Mouse (Mus musculus) layer of hippocampus, postnatal 14 days (tissue): ENCODE results near the gene Oat. TPM values are rescaled to one million over a fixed set of nuclear protein-coding genes. Genes with fewer than 3 reads are reported as not detected.

Experiments
- DNase-seq, 2 experiments: peaks; one replicate each; pipeline ENCODE4 v3.0.0; 2021 to 2022; ENCODE audit warnings: low spot score in 2 of 2, mixed read lengths in 1 of 2
- total RNA-seq, 2 experiments: library from RNA; stranded (reverse); gene quantifications; 2 replicates each; pipeline ENCODE4 v1.2.3; 2021

Oat gene
- total RNA-seq, 2 experiments from 2014 or later, result 67.5 to 72.9 TPM

DNA sequence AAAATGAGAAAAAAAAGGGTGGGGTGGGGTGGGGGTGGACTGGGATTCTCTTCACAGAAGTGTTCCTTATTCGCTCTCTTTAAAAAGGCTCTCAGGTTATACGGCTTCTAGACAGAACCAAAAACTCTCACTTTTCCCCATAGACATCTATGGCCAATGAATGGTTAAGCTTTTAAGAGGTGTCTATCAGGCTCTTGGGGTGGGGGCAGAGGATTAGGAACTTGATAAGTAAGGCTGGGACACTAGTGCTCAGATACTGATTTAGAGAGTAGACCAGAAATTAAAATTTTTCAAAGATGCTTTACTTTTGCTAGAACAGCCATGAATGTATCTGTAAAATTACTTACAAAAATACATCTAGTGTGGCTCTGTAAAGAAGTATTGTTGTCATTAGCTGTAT is 18.1 kb upstream of the Oat start:
- no peak for DNase-seq

DNA sequence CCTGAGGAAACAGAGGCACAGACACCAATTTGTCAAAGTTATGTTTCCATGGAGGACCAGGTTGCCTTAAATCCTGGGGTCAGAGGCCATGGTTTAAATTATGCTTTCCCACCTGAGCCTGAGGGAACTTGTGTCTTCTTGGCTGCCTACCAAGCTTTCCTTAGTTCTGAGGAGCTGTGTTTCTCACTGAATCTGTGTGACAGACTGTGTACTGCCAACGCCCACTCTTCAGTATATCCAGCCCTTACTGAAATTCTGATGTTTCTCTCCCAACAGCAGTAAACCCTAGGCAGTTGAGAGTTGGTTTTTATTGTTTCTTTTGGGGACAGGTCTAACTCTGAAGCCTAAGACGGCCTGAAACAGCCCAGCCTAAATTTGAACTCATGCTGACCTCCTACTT is 17.6 kb upstream of the Oat start:
- DNase-seq, result no peak

DNA sequence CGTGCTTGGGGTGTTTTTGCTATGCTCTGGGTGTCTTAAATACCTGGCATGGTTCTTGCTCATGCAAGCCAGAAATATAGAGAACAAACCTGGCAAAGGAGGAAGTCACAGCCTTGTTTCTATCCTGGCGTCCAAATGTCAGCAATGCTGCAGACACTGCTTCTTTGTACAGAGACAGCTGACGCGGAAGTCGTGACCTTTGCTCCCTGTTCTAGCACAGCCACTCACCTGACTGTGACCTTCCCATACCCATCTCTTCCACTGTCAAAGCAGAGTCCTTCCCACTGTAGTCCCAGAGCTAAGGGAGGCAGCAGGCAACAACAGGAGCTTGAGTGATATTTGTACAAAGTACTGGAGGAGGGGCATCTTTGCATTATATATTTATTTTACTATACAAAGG is 13.4 kb upstream of the Oat start:
- DNase-seq, result no peak

DNA sequence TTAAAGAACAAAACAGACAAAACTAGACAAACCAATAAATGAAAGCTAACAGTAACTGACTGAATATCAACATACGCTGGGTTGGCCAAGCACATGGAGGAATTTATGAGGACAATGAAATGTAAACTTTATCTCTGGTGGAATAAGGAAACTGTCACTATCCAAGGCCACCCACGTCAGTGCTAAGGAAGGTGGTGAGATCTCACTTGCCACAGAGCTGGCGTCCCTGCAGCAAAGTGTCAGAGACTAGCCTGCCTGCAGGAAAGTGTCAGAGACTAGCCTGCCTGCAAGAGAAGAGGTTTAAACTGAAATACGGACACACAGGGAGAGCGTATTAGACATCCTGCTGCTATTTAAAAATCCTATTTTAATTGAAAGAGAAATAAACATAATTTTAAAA is 11.0 kb upstream of the Oat start:
- DNase-seq, result no peak

DNA sequence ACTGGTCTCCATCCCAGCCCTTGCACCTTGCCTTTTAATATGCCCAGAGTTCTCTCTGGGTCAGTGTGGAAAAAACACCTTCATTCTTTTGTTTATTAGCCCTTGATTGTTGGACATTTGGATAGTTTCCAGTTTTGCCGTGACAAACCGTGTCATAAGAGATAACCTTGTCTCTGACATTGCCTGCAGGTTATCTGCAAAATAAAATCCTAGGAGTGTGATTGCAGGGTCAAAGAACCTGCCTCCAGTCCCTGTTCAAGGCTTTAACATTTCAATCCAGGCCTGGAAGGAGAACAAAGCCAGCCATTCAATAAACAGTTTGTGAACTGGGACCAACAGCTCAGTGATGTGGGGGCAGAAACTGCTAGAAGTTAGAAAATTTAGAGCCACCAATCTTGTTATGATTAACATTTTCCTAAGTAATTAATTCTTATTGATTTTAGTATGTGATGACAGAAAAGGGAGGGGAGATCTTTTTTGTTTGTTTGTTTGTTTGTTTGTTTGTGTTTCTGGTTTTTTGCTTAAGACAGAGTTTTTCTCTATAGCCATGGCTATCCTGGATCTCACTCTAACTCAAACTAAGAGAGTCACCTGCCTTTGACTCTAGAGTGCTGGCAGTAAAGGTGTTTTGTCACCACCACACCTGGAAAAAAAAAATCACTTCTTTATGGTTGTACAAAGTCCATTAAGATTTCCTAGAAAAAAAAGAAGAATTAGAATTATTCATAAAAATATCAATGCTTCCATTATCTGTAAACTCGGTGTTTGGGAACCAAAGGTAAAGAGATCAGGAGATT is 9.7 kb upstream of the Oat start:
- no peak for DNase-seq

DNA sequence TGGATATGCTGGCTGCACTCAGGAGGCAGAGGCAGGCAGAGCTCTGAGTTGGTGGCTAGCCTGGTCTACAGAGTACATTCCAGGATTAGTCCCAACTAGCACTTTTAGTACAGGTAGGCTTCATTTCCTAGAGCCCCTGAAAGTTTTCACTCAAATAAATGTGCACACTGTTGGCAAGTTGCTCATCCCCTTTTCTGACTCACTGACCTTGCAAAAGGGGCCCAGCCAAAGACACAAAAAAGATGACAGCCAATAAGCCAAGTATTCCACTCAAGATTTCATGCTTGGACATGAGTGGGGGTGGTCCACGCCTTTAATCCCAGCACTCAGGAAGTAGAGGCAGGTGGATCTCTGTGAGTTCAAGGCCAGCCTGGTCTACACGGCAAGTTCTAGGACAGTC is 5.2 kb upstream of the Oat start:
- no peak for DNase-seq

DNA sequence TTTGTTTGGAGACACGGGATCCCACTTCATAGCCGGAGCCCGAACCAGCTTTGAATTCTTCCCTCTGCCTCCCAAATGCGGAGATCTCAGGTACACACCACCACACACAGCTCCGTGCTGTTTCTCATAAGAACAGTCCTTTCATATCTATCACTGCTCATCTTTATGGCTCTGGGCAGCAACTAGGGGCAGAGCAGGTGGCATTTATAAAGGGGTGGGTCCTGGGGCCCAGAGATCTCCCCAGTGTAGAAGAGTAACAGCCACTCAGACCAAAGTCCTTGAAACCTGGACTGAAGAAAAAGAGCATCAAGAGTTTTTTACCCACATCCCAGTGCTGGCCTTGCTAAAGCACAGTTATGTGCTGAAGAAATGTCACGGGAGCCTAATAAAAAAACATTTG is 4.3 kb upstream of the Oat start:
- no peak for DNase-seq

DNA sequence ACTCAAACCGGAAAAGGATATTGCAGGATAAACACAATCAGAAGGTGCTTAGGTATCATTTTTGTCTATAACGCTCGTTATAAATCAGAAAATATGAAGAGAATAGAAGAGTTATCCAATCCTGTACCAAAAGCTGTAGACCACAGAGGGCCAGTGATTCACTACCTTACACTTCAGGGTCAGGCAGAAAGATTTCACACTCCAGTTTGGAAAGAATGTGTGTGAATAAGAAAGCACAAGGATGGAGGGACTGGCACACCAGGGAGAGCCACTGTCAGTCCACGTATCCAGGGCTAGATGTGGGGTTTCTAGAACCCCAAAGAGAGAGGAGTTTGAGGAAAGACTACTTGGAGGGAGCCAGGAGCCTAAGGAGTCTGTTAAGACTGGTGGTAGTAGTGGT is 693 bp upstream of the Oat start:
- DNase-seq, result no peak

DNA sequence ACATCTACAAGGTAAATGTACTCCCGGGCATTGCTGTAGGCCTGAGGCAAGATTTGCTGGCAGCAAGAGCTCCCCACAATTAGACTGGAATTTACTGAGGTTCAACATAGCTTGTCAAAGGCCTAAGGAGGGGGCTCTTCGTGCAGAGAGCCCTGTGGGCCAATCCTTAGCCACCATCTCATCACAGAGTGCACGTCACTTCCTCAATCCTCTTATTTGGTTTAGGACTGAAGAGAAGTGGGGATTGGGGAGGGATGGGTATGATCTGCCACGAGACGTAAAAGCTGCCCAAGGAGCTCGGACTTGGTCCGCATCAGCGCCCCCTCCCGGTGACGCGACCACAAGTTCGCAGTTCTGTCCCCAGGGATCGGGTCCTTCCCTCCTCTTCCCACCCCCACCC is 575 bp downstream of the Oat start:
- DNase-seq, result peak; percentile 74 to 85

DNA sequence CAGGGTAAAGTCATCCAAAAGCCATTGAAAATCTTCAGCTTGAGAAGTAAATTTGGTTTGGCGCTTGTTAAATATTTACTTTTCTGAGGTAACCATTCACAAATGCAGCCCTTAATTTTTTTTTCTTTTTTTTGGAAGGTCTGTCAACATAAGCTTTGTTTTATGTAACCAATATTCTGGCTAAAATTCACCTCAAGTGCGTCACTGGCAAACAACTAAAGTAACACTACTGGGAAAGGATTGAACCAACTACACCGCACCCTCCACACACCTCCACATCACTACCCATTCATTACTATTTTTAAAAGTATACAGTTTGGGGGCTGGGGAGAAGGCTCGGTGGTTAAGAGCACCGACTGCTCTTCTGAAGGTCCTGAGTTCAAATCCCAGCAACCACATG is 1.6 kb downstream of the Oat start:
- DNase-seq, result no peak

DNA sequence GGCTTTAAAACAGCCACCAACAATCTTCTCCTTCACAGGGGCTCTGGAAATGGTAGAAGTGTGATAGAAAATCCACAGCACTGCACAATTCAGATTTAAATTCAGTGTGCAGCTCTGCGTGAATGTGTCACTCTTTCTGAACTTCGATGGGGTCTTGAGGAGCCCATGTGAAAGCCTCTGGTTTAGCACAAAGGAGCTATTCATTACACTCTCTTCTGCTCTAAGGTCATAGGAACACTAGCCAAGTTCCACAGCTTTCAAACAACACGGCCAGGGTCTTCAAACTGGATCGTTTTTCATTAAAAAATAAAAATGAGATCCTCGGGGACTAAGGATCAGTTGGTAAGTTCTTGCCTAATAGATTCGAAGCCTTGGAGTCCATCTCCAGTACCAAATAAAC is 3.0 kb downstream of the Oat start:
- DNase-seq, result peak in 1 of 2 experiments; percentile 32

DNA sequence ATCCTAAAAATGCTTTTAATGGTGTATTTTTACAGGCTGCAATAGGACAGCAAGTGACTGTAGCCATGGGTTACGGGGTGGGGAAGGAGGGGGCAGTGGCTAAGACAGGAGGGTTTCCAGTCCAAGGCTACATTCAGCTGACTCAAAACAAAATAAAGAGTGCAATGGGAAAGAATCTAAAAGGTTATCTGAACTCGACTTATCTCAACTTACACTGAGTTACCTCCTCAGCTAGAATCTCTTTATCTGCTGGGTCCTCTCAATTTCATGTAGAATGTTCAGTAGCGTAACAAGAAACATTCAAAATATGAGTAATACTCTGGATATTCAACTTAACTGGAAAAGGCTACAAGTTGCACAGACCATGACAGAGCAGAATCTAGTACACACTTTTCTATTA is 3.5 kb downstream of the Oat start:
- DNase-seq, result no peak

DNA sequence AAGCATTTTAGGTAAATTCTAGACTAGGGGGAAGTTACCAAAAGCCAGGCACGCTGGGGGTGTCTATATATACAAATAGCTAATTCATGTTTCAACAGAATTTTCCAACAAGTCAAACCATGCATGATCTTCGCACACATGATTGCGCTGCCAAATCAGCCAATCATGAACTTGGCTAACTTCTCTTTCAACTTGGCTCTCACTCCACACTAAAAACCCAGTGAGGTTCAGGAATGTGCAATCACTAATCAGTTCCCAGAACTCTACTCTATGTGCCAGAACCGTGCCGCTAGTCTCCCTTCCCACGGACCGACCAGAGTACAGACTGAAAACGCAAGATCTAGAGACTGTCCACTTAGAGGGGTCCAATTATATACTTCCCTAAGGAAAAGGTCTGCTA is 4.7 kb downstream of the Oat start:
- no peak for DNase-seq

DNA sequence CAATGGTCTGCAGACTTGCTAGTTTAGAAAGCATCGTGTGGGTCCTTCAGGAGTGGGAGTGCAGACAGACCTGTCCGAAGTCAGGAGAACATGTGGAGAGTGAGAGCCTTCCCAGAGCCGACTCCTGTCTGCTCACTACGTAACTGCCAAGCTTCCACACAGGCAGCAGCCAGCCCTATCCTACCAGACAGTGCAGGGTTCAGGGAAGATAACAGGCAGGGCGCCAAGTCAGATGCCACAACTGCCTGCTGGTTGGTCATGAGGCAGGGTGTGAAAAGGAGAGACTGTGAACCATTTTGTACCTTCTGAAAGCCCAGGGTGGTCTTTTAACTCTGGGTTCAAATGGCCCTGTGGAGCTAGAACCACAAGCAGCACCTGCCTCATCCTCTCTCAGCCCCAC is 6.1 kb downstream of the Oat start:
- no peak for DNase-seq

DNA sequence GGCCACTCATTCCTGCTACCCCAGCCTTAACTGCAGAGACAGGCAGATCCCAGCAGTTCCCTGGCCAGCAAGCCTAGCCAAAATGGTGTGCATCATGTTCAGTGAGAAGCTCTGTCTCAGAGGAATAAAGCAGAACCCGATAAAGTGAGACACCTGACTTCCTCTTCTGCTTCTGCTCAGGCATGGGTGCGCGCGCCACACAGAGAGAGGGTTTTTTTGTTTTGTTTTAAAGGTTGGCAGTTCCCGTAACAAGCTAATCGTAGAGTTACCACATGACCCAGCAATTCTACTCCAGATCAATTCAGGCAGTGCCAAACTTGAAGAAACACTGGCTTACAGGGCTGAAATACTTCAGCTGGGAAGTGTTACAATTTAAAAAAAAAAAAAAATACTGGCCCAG is 7.4 kb downstream of the Oat start:
- DNase-seq, result peak in 1 of 2 experiments; percentile 44

DNA sequence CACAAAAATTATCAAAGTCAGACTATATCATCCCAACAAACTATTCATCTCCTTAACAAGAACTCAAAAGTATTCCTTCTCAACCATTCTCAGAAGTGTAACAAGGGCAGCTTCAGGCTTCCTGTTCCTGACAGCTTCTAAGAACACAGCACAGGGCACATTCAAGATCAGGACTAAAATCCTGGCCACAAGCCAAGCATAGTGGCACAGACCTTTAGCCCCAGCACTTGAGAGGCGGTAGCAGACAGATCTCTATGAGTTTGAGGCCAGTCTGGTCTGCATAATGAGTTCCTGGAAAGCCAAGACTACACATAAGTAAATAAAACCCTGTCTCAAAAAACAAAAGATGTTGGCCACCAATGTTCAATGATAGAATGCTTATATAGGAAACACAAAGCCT is 10.4 kb downstream of the Oat start:
- DNase-seq, result no peak

DNA sequence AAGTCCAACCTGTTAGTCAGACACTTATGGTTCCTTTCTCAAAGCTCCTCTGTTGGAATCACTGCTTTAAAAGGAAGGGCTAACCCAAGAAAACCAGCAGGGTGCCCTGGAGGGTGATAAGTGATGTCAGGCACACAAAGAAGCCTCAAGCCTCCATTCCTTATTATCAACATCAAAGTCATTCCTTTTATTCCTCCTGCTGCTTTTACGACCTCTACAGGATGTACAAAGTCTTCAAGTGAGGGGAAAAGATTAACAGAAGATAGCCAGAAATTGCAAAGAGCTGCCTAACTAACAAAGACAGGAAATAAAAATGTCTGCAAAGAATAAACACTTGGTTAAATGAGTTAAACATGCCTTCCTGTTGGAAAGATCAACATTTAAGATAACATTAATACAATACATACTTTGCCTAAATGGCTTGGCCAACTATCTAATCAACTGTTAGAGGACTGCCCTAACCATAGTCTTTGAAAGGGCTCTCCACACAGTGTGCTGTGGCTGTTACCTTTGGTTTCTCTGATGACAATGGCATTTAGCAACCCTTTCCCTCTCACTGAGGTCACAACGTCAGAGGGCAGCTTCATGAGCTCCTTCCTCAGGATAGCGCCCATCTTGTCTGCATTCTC is 16.9 kb downstream of the Oat start:
- no peak for DNase-seq

DNA sequence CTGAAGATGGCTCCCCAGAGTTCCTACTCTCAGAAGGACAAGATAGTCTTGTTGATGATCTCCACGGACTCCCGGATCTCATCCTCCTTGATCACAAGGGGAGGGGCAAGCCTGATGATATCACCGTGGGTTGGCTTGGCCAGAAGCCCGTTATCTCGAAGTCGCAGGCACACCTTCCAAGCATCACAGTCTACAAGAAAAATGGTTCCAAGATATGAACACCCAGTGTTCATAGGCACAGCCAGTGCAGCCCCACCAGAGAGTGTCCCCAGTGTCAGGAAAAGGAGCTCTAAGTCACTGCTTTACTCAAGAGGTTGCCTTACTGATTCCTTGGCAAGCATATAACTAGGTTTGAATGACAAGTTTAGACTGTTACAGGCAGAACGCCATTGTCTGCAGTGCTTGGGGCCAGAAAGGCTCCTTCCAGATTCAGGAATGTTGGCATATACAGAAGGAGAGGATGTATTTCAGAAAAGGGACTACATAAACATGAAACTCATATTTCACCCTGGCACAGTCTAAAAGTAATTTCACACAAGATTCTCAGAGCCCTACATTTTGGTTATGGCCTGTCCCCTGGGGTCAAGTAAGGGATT is 18.0 kb downstream of the Oat start:
- no peak for DNase-seq

DNA sequence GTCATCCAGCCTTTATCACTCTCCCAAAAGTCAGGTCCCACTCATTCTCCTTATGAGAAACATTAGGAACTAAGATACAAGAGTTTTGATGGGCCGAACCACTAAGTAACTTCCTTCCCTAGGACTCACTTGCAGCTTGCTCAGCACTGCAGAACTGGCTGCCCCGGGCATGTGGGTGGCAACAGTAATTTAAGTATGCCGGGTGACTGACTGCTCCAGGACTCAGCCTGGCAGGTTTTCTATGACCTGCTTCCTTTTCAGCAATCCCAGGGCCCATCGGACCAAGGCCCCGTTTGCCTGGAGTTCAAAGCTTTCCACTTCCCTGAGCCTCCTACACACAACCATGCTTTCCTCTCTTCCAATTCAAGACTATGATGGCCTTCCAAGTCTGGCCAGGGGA is 19.6 kb downstream of the Oat start:
- DNase-seq, result no peak

DNA sequence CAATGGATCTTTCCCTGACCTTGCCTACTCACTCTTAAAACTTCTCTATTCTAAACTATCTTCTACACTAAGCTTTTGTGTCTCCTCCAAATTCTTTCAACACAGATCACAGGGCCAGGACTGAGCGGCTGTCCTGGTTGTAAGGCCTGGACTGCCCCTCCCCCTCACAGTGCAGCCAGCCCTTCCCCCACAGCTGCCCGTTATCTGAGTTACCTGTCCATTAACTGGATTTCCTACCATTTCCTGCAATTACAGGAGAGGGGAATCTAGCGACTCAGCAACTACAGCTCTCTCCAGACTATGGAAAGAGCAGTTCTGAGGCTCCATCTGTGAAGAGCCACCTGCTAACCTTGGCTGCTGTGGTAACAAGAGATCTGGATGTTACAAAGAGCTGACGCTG is 20.3 kb downstream of the Oat start:
- no peak for DNase-seq

DNA sequence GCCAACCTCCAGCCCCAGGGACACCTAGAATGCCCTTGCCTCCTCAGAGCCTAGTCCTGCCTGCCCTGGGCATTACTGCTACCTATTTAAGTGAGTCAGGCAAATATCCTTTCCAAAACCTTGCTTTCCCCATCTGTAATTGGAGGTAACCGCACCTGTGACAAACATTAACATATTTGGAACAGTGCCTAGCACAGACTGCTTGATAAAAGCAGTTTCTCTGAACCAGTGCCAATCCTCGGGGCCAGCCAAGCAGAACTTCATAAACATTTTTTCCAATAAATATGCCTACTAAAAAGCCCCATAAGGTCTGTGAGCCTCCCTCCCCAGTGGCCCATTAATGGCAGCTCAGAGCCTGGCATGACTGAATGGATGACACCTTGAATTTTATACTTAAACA is 22.1 kb downstream of the Oat start:
- DNase-seq, result no peak

DNA sequence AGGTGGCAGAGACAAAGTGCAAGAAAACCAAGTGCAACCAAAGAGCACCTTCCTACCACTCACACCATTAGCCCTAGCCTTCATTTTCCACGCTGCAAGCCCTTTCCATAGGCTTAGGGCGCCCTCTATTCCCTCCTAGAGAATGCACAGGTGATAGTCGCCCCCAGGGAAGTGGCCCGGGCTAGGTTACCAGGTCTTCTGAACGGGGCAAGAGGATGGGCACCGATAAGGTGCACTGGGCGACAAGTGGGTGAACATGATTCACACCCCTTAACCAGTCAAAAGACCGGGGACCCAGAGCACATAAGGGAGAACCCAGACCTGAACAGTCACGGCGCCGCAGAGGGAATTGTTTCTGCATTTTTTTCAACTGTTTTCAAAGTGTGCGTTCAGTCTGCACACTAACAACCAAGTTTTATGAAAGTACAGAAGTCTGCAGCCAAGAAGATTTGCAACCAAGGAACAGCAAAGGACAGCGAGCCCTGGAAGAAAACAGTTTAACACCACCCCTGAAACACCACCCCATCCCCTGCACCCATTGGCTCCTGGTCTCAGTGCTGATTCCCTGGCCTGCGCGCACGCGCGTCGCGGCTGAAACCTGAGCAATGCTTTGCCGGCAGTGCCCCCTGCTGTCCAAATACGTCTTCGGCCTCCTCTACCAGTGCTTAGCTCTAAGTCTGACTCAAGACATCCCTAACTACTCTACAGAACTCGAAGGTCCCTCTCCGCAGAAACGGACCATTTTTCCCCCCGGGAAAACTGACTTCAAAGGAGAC is 24.7 kb downstream of the Oat start:
- DNase-seq, result peak; percentile 96 to 97
